Mouse (Mus musculus): ENCODE measurements around the gene A430078G23Rik. TPM values are rescaled to one million over a fixed set of nuclear protein-coding genes. Genes with fewer than 3 reads are reported as not detected.
A peak's percentile ranks its signal among the peaks of the same experiment; 100 is the strongest.

The A430078G23Rik gene
- polyA plus RNA-seq, 1 experiment from 2014 or later = 0.13 TPM

GRCm38 (mm10) chr8:3392771-3393710 lies 39.8 kb downstream of the A430078G23Rik start, which contains the start of gene Arhgef18:
Gene Arhgef18, plus strand, starts transcription at chr8:3393006.
- Histone ChIP-seq H3K4me1 (peaks cover 20% of the 10 kb centered on the region), H3K4me2 (replicated peaks) (peak within 1 kb of the TSS; percentile 71), H3K36me3 (peaks cover under 1% of the 10 kb centered on the region; the same call in 1 of the 2 replicates), H3K27me3 (replicated peaks) (no peaks in the 10 kb centered on the region), H3K9ac (peak within 1 kb of the TSS; percentile 79), H3K9me3 (no peaks in the 10 kb centered on the region), H3K4me3 (peak within 1 kb of the TSS; percentile 76), H3K27ac (no peak within 1 kb of the TSS)
- WGBS = 1% methylated on average over 48 of the region's 48 CpGs
- peak; percentile 94 for ATAC-seq (ENCODE audit: low FRiP score, low read depth)

GRCm38 (mm10) chr8:3394600-3394999 lies 41.4 kb downstream of the A430078G23Rik start:
- H3K27me3 ChIP-seq (replicated peaks) = no peaks in the 10 kb centered on the region
- H3K4me2 ChIP-seq (replicated peaks) = peak overlapping the region; percentile 71
- H3K27ac ChIP-seq = no peak overlapping the region
- peak overlapping the region; percentile 14; the same call in 1 of the 2 replicates for H3K4me3 ChIP-seq
- H3K9ac ChIP-seq = no peak overlapping the region
- ATAC-seq (ENCODE audit: low FRiP score, low read depth) = peak; percentile 31; the same call in 1 of the 2 replicates
- H3K4me1 ChIP-seq = peaks cover 20% of the 10 kb centered on the region
- no peaks in the 10 kb centered on the region for H3K9me3 ChIP-seq
- peaks cover 11% of the 10 kb centered on the region for H3K36me3 ChIP-seq
- WGBS = 7% methylated on average over 6 of the region's 6 CpGs

GRCm38 (mm10) chr8:3395246-3395645 lies 42.0 kb downstream of the A430078G23Rik start:
- peak overlapping the region; percentile 40; the same call in 1 of the 2 replicates for H3K9ac ChIP-seq
- peaks cover 11% of the 10 kb centered on the region for H3K36me3 ChIP-seq
- H3K4me3 ChIP-seq = peak overlapping the region; percentile 14; the same call in 1 of the 2 replicates
- 10% methylated on average over 4 of the region's 4 CpGs for WGBS
- no peaks in the 10 kb centered on the region for H3K27me3 ChIP-seq (replicated peaks)
- H3K4me2 ChIP-seq (replicated peaks) = peak overlapping the region; percentile 71
- no peaks in the 10 kb centered on the region for H3K9me3 ChIP-seq
- ATAC-seq (ENCODE audit: low FRiP score, low read depth) = no peak
- peaks cover 20% of the 10 kb centered on the region for H3K4me1 ChIP-seq
- peak overlapping the region; percentile 64; the same call in 1 of the 2 replicates for H3K27ac ChIP-seq

GRCm38 (mm10) chr8:3397597-3397996 lies 44.4 kb downstream of the A430078G23Rik start:
- peaks cover 17% of the 10 kb centered on the region for H3K36me3 ChIP-seq
- H3K9ac ChIP-seq = no peak overlapping the region
- H3K27me3 ChIP-seq (replicated peaks) = no peaks in the 10 kb centered on the region
- no peak for ATAC-seq (ENCODE audit: low FRiP score, low read depth)
- 96% methylated on average over 3 of the region's 3 CpGs for WGBS
- no peaks in the 10 kb centered on the region for H3K9me3 ChIP-seq
- peaks cover 20% of the 10 kb centered on the region for H3K4me1 ChIP-seq
- H3K27ac ChIP-seq = no peak overlapping the region
- no peak overlapping the region for H3K4me2 ChIP-seq (replicated peaks)
- no peak overlapping the region for H3K4me3 ChIP-seq

GRCm38 (mm10) chr8:3400509-3400908 lies 47.3 kb downstream of the A430078G23Rik start:
- ATAC-seq (ENCODE audit: low FRiP score, low read depth) = no peak

GRCm38 (mm10) chr8:3407417-3407816 lies 54.2 kb downstream of the A430078G23Rik start:
- H3K4me1 ChIP-seq = no peaks in the 10 kb centered on the region
- ATAC-seq (ENCODE audit: low FRiP score, low read depth) = no peak
- no peaks in the 10 kb centered on the region for H3K27me3 ChIP-seq (replicated peaks)
- H3K36me3 ChIP-seq = no peaks in the 10 kb centered on the region; the same call in 1 of the 2 replicates
- H3K27ac ChIP-seq = no peak overlapping the region
- H3K4me3 ChIP-seq = no peak overlapping the region
- 93% methylated on average over 3 of the region's 3 CpGs for WGBS
- H3K9me3 ChIP-seq = no peaks in the 10 kb centered on the region
- H3K9ac ChIP-seq = no peak overlapping the region
- no peak overlapping the region for H3K4me2 ChIP-seq (replicated peaks)

More at GRCm38 (mm10) chr8:3400509-3400908, 47.3 kb downstream of the A430078G23Rik start:
- Histone ChIP-seq H3K9me3 (no peaks in the 10 kb centered on the region), H3K4me1 (no peaks in the 10 kb centered on the region), H3K4me2 (replicated peaks) (no peak overlapping the region), H3K27me3 (replicated peaks) (no peaks in the 10 kb centered on the region), H3K4me3 (no peak overlapping the region), H3K36me3 (peaks cover 17% of the 10 kb centered on the region), H3K9ac (no peak overlapping the region), H3K27ac (no peak overlapping the region)
- WGBS = 43% methylated on average over 2 of the region's 2 CpGs

GRCm38 (mm10) chr8:3411085-3411484 lies 57.9 kb downstream of the A430078G23Rik start:
- 80% methylated on average over 2 of the region's 2 CpGs for WGBS
- no peak for ATAC-seq (ENCODE audit: low FRiP score, low read depth)
- Histone ChIP-seq H3K4me1 (peaks cover 18% of the 10 kb centered on the region), H3K9ac (no peak overlapping the region), H3K36me3 (no peaks in the 10 kb centered on the region; the same call in 1 of the 2 replicates), H3K4me3 (no peak overlapping the region), H3K9me3 (no peaks in the 10 kb centered on the region), H3K27ac (no peak overlapping the region), H3K27me3 (replicated peaks) (no peaks in the 10 kb centered on the region), H3K4me2 (replicated peaks) (no peak overlapping the region)

GRCm38 (mm10) chr8:3411901-3412301 lies 58.7 kb downstream of the A430078G23Rik start:
- no peak overlapping the region for H3K4me2 ChIP-seq (replicated peaks)
- no peaks in the 10 kb centered on the region for H3K36me3 ChIP-seq
- no peaks in the 10 kb centered on the region for H3K27me3 ChIP-seq (replicated peaks)
- ATAC-seq (ENCODE audit: low FRiP score, low read depth) = no peak
- H3K27ac ChIP-seq = no peak overlapping the region
- H3K4me1 ChIP-seq = peaks cover 26% of the 10 kb centered on the region
- H3K4me3 ChIP-seq = no peak overlapping the region
- no peak overlapping the region for H3K9ac ChIP-seq
- 95% methylated on average over 7 of the region's 7 CpGs for WGBS
- no peaks in the 10 kb centered on the region for H3K9me3 ChIP-seq

GRCm38 (mm10) chr8:3412816-3413215 lies 59.6 kb downstream of the A430078G23Rik start:
- no peak for ATAC-seq (ENCODE audit: low FRiP score, low read depth)
- Histone ChIP-seq H3K9me3 (no peaks in the 10 kb centered on the region), H3K36me3 (no peaks in the 10 kb centered on the region), H3K27me3 (replicated peaks) (no peaks in the 10 kb centered on the region), H3K4me3 (no peak overlapping the region), H3K27ac (no peak overlapping the region), H3K4me1 (peaks cover 35% of the 10 kb centered on the region), H3K4me2 (replicated peaks) (no peak overlapping the region), H3K9ac (no peak overlapping the region)
- WGBS = 100% methylated on average over 1 of the region's 1 CpGs

GRCm38 (mm10) chr8:3414639-3415190 lies 61.5 kb downstream of the A430078G23Rik start:
- Histone ChIP-seq H3K36me3 (no peaks in the 10 kb centered on the region), H3K4me1 (peaks cover 40% of the 10 kb centered on the region), H3K4me3 (no peak overlapping the region), H3K27me3 (replicated peaks) (no peaks in the 10 kb centered on the region), H3K4me2 (replicated peaks) (no peak overlapping the region), H3K27ac (no peak overlapping the region), H3K9me3 (no peaks in the 10 kb centered on the region), H3K9ac (no peak overlapping the region)
- ATAC-seq (ENCODE audit: low FRiP score, low read depth) = peak; percentile 6; the same call in 1 of the 2 replicates
- WGBS = 53% methylated on average over 6 of the region's 6 CpGs

- peaks cover 43% of the 10 kb centered on the region for H3K4me1 ChIP-seq
- no peaks in the 10 kb centered on the region for H3K9me3 ChIP-seq
- no peaks in the 10 kb centered on the region for H3K36me3 ChIP-seq
- no peak for ATAC-seq (ENCODE audit: low FRiP score, low read depth)
- 64% methylated on average over 4 of the region's 4 CpGs for WGBS
- no peaks in the 10 kb centered on the region for H3K27me3 ChIP-seq (replicated peaks)
- no peak overlapping the region for H3K4me3 ChIP-seq
- no peak overlapping the region for H3K27ac ChIP-seq
- no peak overlapping the region for H3K9ac ChIP-seq
- no peak overlapping the region for H3K4me2 ChIP-seq (replicated peaks)
Measured at GRCm38 (mm10) chr8:3415259-3415658, 62.0 kb downstream of the A430078G23Rik start.

GRCm38 (mm10) chr8:3415661-3416060 lies 62.4 kb downstream of the A430078G23Rik start:
- H3K4me3 ChIP-seq = no peak overlapping the region
- no peak overlapping the region for H3K27ac ChIP-seq
- H3K9me3 ChIP-seq = no peaks in the 10 kb centered on the region
- H3K27me3 ChIP-seq (replicated peaks) = no peaks in the 10 kb centered on the region
- H3K4me2 ChIP-seq (replicated peaks) = no peak overlapping the region
- H3K9ac ChIP-seq = no peak overlapping the region
- no peaks in the 10 kb centered on the region for H3K36me3 ChIP-seq
- ATAC-seq (ENCODE audit: low FRiP score, low read depth) = no peak
- WGBS = 84% methylated on average over 6 of the region's 6 CpGs
- H3K4me1 ChIP-seq = peaks cover 46% of the 10 kb centered on the region
